Mouse (Mus musculus) megakaryocyte-erythroid progenitor cell, adult 5 weeks (primary cell): ENCODE data around the gene Cep70. TPM values are rescaled to one million over a fixed set of nuclear protein-coding genes. Genes with fewer than 3 reads are reported as not detected.

Experiments used
- polyA plus RNA-seq: library from polyadenylated mRNA; stranded (reverse); fragments of >175 nt; gene quantifications from 2 replicates; pipeline ENCODE4 v1.2.3, GENCODE M21; 2012

The Cep70 gene
- 1.3 and 2.9 TPM in 2 replicates for polyA plus RNA-seq

DNA sequence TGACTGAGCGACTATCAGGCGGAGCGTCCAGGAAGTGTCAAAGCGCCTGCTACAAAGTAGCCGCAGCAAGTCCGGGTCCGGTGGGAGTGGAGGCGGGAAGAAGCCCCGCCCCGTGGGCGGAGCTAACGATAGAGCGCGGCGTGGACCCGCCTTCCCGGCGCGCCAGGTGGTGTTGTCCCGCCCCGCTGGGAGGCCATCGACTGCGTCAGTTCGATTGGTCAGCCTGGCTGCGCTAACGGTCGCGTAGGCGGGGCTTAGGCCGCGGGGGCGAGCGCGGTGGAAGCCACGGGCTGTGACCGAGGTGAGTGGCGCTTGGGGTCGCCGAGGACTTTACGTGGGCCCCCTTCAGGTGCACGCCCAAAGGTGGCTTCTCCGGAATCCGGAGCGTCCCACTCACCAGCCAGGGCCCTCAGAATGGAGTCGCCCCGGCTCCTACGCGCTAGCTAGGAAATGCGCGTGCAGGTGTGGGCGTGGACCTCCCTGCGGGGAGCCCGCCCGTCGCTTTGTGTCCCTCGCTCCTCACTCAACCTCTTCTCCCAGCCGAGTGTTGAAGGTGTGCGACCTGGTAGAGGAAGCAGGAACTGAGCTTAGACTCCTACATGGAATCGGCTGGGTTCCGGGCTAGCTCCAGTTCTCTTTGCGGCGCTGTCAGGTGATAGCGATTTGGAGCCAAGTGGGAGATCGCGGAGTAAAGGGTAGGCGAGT lies at the start of gene Cep70:
Gene Cep70, plus strand, starts transcription at position 178 of the 705 bp plus-strand sequence.

DNA sequence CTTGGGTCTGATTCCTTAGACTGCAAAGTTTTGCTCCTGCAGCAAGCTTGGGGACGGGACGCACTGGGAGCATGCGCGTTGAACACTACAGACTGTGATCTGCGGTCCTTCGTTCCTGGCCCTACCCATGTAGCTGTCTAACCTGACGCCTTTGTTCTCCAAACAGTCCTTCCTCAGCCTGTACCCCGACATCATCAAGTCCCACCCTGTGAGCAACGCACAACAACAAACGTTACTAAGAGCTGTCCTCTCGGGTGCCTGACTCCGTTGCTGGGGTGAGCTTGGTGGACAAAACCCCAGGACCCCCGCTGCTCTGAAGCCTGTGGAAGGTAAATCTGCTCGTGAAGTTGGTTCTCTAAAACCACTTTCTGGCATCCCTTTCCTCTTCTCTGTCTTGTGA lies 6.0 kb upstream of the Cep70 start, which contains the start of gene Faiml:
Gene Faiml, minus strand, starts transcription at position 101 of the 400 bp plus-strand sequence.

Other genes with a start within 250 kb of the Cep70 start
- not detected in 2 replicates for gene Gm1123, start 207.7 kb upstream of the Cep70 start, polyA plus RNA-seq
- gene Pik3cb, start 102.7 kb upstream of the Cep70 start, polyA plus RNA-seq, result 1.0 and 1.2 TPM in 2 replicates
- gene Faiml, start 6.1 kb upstream of the Cep70 start, polyA plus RNA-seq, result 0.18 TPM in 1 of 2 replicates, not detected in the other
- 0.02 and 0.03 TPM in 2 replicates for gene Esyt3, start 115.2 kb downstream of the Cep70 start, polyA plus RNA-seq
- 0.92 and 1.4 TPM in 2 replicates for gene Mras, start 194.0 kb downstream of the Cep70 start, polyA plus RNA-seq
- gene Nme9, start 208.1 kb downstream of the Cep70 start, polyA plus RNA-seq, result not detected in 2 replicates